Mouse (Mus musculus) central nervous system, embryonic 11.5 days (tissue): ENCODE measurements around the gene Olfr1295. TPM values are rescaled to one million over a fixed set of nuclear protein-coding genes. Genes with fewer than 3 reads are reported as not detected.

Experiments used
- polyA plus RNA-seq: library from polyadenylated mRNA; depleted of rRNA; stranded (reverse); fragments of >200 nt; gene quantifications from 2 replicates; pipeline ENCODE4 v1.2.3, GENCODE M21; 2012; rRNA removed

Olfr1295 gene
- not detected in 2 replicates for polyA plus RNA-seq

DNA sequence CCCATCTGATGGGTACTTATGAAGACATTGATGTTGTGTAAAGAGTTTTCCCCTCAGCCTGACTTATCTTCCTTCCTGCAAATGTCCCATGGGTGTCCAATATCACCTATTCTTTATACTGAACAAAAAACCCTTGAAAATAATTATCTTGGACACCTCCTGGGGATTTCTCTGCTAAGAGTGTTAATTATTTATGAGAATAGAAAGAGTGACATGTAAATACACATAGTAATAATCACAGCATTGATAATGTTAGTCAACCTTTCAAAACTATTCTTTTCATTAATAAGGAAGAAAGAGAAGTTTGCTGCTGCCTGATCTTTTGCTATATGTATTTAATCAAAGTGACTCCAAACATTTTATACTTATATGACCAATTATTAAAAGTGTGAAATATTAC lies at the start of gene Olfr1295:
Gene Olfr1295, minus strand, starts transcription at position 101 of the 400 bp plus-strand sequence.

GRCm38 (mm10) chr2:111540191-111540590 lies 29.3 kb downstream of the Olfr1295 start, which contains the start of gene Olfr1294:
TSS of gene Olfr1294 (minus strand) at chr2:111540291.

DNA sequence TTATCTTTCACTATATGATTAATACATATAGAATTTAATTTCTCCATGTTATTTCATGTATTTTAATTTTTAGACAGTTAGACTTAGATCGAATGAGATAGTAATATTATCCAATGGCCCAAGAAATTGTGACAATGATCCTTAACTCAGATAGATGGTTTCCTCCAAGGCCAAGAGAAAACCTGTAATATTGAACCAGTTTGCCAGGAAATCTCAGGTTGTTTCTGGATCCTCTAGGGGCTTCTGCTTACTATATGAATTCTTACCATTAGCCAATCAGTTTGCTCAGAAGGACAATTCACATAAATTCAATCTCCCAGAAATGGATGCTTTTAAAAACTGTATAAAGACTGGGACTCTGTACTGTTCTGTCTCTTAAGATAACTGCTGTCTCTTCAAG lies 44.6 kb downstream of the Olfr1295 start, which contains the start of gene Olfr1293-ps:
Gene Olfr1293-ps, plus strand, starts transcription at position 301 of the 400 bp plus-strand sequence.

Other genes with a start within 250 kb of the Olfr1295 start
- not detected in 2 replicates for gene Olfr1281, start 243.2 kb downstream of the Olfr1295 start, polyA plus RNA-seq
- not detected in 2 replicates for gene Olfr1282, start 233.6 kb downstream of the Olfr1295 start, polyA plus RNA-seq
- not detected in 2 replicates for gene Olfr1283, start 202.9 kb downstream of the Olfr1295 start, polyA plus RNA-seq
- gene Olfr1284, start 194.2 kb downstream of the Olfr1295 start, polyA plus RNA-seq: not detected in 2 replicates
- gene Olfr1286, start 146.6 kb downstream of the Olfr1295 start, polyA plus RNA-seq: not detected in 2 replicates
- gene Olfr1287, start 120.5 kb downstream of the Olfr1295 start, polyA plus RNA-seq: not detected in 2 replicates
- gene Olfr1288, start 95.6 kb downstream of the Olfr1295 start, polyA plus RNA-seq: not detected in 2 replicates
- gene Olfr1289, start 88.9 kb downstream of the Olfr1295 start, polyA plus RNA-seq: not detected in 2 replicates
- not detected in 2 replicates for gene Olfr1290, start 75.9 kb downstream of the Olfr1295 start, polyA plus RNA-seq
- gene Olfr1291-ps1, start 72.5 kb downstream of the Olfr1295 start, polyA plus RNA-seq: not detected in 2 replicates
- not detected in 2 replicates for gene Olfr1293-ps, start 44.5 kb downstream of the Olfr1295 start, polyA plus RNA-seq
- not detected in 2 replicates for gene Olfr1294, start 29.4 kb downstream of the Olfr1295 start, polyA plus RNA-seq
- not detected in 2 replicates for gene Olfr1297, start 56.8 kb upstream of the Olfr1295 start, polyA plus RNA-seq
- not detected in 2 replicates for gene Olfr1298, start 79.5 kb upstream of the Olfr1295 start, polyA plus RNA-seq
- gene Olfr1299, start 91.7 kb upstream of the Olfr1295 start, polyA plus RNA-seq: not detected in 2 replicates
- not detected in 2 replicates for gene Olfr1301, start 181.3 kb upstream of the Olfr1295 start, polyA plus RNA-seq
- not detected in 2 replicates for gene Olfr1302, start 207.7 kb upstream of the Olfr1295 start, polyA plus RNA-seq